Mouse (Mus musculus): Measurements from ENCODE around the gene Tsga10. TPM values are rescaled to one million over a fixed set of nuclear protein-coding genes. Genes with fewer than 3 reads are reported as not detected.

Tsga10 gene
- total RNA-seq, 1 experiment from 2014 or later: 6.0 TPM

GRCm38 (mm10) chr1:37864511-37865400 lies 1.5 kb downstream of the Tsga10 start:
- peak; percentile 100 for DNase-seq

- DNase-seq: no peak
Observed at GRCm38 (mm10) chr1:37850696-37851095, 15.5 kb downstream of the Tsga10 start.

GRCm38 (mm10) chr1:37846878-37847277 lies 19.4 kb downstream of the Tsga10 start:
- no peak for DNase-seq

DNA sequence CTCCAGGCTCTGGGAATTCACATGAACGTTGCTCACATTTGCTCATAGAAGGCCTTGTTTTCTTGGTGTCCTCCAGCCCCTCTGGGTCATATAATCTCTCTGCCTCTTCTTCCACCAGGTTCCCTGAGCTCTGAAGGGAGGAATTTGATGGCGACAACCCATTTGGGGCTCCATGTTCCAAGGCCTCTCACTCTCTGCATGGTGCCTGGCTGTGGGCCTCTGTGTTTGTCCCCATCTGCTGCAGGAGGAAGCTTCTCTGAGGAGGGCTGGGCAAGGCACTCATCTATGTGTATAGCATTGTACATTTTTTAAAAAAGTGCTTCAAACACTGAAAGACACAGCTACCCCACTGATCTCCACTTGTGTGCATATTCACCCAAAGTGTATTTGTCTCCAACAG lies 34.5 kb downstream of the Tsga10 start:
- DNase-seq: no peak

DNA sequence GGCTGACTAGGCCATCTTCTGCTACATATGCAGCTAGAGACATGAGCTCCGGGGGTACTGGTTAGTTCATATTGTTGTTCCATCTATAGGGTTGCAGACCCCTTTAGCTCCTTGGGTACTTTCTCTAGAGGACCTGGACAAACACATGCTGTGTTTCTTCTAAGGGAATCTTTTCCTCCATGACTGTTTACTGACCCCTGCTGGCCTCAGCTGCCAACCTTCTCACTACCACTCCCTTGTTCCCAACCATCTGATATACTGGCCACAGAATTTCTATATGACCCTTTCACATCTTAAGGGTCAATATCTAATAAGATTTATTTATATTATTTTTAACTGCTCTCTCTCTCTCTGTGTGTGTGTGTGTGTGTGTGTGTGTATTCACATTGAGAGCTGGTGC lies 63.9 kb downstream of the Tsga10 start:
- DNase-seq: peak; percentile 11

DNA sequence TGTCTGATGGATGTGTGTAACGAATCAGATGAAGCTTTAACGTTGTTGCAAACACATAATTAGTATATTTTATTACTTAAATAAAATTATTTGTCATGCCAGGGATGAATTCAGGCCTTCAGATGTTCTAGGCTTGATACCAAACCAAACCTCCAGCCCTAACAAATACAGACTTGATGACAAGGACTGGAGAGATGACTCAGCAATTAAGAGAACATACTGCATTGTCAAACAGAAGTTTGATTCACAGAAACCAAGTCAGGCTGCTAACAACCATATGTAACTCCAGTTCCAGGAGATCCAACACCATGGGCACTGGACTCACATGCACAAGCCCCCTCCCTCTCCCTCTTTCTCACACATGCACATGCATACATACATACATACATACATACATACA lies 65.9 kb downstream of the Tsga10 start:
- DNase-seq: no peak

GRCm38 (mm10) chr1:37799505-37799904 lies 66.7 kb downstream of the Tsga10 start:
- DNase-seq: no peak

GRCm38 (mm10) chr1:37759407-37759806 lies 106.8 kb downstream of the Tsga10 start:
- no peak for DNase-seq

GRCm38 (mm10) chr1:37744650-37745259 lies 121.5 kb downstream of the Tsga10 start:
- DNase-seq: no peak

DNA sequence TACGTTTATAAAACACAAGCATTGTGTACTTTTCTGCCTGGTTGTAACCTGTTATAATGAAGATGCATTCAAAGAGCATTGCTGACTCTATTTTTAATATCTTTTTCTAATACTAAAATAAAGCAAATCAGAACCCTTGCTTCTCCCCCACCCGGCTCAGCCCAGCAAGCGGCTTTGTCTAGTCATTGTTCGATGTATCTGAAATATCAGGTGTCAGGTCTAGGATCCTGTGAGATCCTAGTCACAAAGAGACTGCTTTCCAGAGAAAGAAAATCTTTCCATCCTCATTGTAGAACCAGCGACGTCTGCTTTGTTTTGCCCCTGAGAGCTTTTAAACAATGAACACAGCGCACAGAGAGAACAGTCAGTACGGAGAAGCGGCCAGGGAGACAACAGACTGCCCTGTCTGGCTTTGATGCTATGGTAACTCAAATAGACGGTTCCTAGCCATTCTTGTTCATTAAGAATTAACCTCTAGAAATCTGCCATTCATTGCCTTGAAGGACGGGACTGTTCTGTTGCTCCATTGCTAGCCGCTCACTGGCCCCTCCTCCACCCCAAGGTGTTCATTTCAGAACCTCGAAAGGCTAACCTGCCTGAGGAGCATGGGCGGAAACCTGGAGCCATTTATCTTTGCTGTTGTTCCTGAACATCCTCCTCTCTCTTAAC lies 123.5 kb downstream of the Tsga10 start:
- DNase-seq: no peak

DNA sequence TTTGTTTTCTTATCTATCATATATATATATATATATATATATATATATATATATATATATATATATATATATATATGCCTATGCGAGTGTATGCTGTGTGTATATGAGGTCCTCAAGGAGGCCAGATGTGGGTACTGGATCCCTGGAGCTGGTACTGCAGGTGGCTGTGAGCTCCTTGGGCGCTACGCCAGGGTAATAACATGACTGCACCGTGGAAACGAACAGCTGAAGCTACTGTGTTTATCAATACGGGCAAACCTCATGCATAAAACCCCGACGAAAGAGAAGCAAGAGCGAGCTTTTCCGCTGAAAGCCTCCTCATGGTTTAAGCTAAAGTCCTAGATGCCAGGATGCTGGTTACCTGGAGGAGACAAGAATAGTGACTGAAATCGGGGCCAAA lies 124.1 kb downstream of the Tsga10 start:
- no peak for DNase-seq

GRCm38 (mm10) chr1:37740161-37740802 lies 125.9 kb downstream of the Tsga10 start:
- DNase-seq: no peak

DNA sequence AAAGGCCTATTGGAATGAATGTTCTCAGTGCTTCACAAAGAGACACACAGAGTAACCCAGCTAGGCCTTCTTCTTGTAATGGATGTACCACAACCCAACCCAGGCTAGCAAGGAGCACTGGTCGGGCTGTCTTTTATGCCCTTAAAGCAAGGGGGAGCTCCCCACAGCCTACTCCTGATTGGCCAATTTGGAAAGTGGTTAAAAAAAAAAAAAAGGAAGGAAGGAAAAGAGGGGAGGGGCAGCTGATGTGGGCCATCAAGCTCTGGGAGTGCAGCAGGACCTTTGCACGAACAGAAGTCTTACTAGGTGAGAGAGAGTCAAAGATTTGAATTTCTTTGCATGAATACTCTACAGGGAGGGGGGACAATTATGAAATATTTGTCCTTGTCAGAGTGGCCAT lies 127.3 kb downstream of the Tsga10 start:
- no peak for DNase-seq

GRCm38 (mm10) chr1:37737045-37737444 lies 129.2 kb downstream of the Tsga10 start:
- DNase-seq: no peak

GRCm38 (mm10) chr1:37735932-37736331 lies 130.3 kb downstream of the Tsga10 start:
- no peak for DNase-seq

- no peak for DNase-seq
Observed at GRCm38 (mm10) chr1:37734841-37735240, 131.4 kb downstream of the Tsga10 start.

DNA sequence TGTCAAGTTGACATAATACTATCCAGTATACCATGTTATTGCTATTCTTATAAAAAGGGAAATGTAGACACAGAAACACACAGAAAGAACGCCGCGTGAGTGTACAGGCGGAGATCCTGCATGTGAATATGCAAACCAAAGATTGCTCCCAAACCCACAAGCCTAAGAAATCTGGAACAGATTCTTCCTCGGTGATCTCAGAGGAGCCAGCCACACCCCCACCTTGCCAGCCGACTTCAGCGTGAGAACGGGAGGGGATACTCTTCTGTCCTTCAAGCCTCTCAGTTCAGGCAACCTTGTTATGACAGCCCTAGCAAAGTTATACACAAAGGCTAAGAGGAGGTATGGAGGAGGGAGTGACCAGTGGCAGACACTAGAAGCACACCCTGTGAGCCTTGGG lies 136.9 kb downstream of the Tsga10 start:
- no peak for DNase-seq

- DNase-seq: no peak
Observed at GRCm38 (mm10) chr1:37728053-37728452, 138.2 kb downstream of the Tsga10 start.

GRCm38 (mm10) chr1:37727186-37727585 lies 139.0 kb downstream of the Tsga10 start:
- no peak for DNase-seq

DNA sequence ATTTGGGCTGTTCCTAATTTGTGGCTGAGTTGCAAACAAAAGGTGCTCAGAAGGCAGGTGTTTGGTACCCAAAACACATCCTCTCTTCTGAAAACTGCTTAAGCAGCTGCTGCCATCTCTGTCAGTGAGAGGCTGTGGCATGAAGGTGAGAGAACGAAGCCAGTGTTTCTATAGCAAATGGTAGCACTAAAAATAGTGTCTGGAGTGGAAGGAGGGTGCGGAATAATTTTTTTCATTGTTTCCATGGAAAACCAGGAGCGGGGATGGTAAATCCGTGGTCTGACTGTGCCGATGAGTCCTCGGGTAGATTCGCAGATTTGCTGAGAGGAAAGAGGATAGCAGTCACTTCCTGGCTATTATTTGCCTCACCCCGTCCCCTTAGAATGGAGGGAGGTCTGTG lies 139.8 kb downstream of the Tsga10 start:
- DNase-seq: no peak

- no peak for DNase-seq
Observed at GRCm38 (mm10) chr1:37725880-37726279, 140.3 kb downstream of the Tsga10 start.

- DNase-seq: no peak
Observed at GRCm38 (mm10) chr1:37721092-37721491, 145.1 kb downstream of the Tsga10 start.

Data from adrenal gland, postnatal 25 days (tissue).